Mouse (Mus musculus) liver, adult 2 months (tissue): ENCODE results near the gene Ank. TPM values are rescaled to one million over a fixed set of nuclear protein-coding genes. Genes with fewer than 3 reads are reported as not detected.

Source experiments
- DNase-seq: peaks from one replicate; pipeline ENCODE4 v3.0.0-alpha.2; 2011; ENCODE audit warnings: low read depth, low spot score; ENCODE audit errors: extremely low read depth
- H3K27ac ChIP-seq: fragments of 200-500 bp; replicated peaks from 2 replicates; pipeline ENCODE4 v1.5.1; 2012; ENCODE audit warnings: low read depth, mild to moderate bottlenecking, control low read depth, inconsistent platforms, low read length; ENCODE audit not compliant: insufficient read depth
- H3K27me3 ChIP-seq: fragments of 200-500 bp; 2 replicates; pipeline ENCODE4 v1.6.1; 2012; ENCODE audit warnings: mild to moderate bottlenecking, moderate library complexity, low read length, inconsistent platforms; ENCODE audit not compliant: control insufficient read depth, insufficient read depth
- H3K36me3 ChIP-seq: fragments of 200-500 bp; 2 replicates; pipeline ENCODE4 v1.6.1; 2012; ENCODE audit warnings: low read length, inconsistent platforms; ENCODE audit not compliant: control insufficient read depth, insufficient read depth
- H3K4me1 ChIP-seq: fragments of 200-500 bp; 2 replicates; pipeline ENCODE4 v1.6.1; 2011; ENCODE audit warnings: low read length; ENCODE audit not compliant: control insufficient read depth, insufficient read depth
- H3K4me3 ChIP-seq: fragments of 200-500 bp; 2 replicates; pipeline ENCODE4 v1.5.1; 2011; ENCODE audit warnings: low read depth, mild to moderate bottlenecking, control low read depth, low read length, moderate library complexity; ENCODE audit not compliant: insufficient read depth
- H3K79me2 ChIP-seq: fragments of 200-500 bp; 2 replicates; pipeline ENCODE4 v1.6.1; 2012; ENCODE audit warnings: inconsistent platforms, mild to moderate bottlenecking, low read length, moderate library complexity; ENCODE audit not compliant: control insufficient read depth, insufficient read depth
- H3K9ac ChIP-seq: fragments of 200-500 bp; 2 replicates; pipeline ENCODE4 v1.6.1; 2012; ENCODE audit warnings: low read depth, mild to moderate bottlenecking, control low read depth, inconsistent platforms, low read length
- CTCF ChIP-seq: fragments of 200-500 bp; IDR thresholded peaks from 2 replicates; pipeline ENCODE4 v1.5.1; 2011; ENCODE audit warnings: low read depth, low read length, control low read depth
- POLR2A ChIP-seq: fragments of 200-500 bp; IDR thresholded peaks from 2 replicates; pipeline ENCODE4 v1.6.1; 2011; ENCODE audit warnings: low read length, control low read depth; ENCODE audit not compliant: insufficient read depth; ENCODE audit errors: extremely low read depth
- WGBS: fragments of 180-500 bp; shearing (Covaris S2); methylation state at CpG from one replicate; pipeline ENCODE4 v1.1.7; 2018; 5-methylcytosine and 5-hydroxymethylcytosine counted together
- polyA plus RNA-seq: library from polyadenylated mRNA; depleted of rRNA; stranded (reverse); fragments of >200 nt; gene quantifications from 2 replicates; pipeline ENCODE4 v1.2.3, GENCODE M21; 2012
- total RNA-seq: library from RNA; depleted of rRNA; stranded (reverse); fragments of >200 nt; gene quantifications from 2 replicates; pipeline ENCODE4 v1.2.3, GENCODE M21; 2014

The Ank gene
- total and polyA plus RNA-seq, 2 experiments = 12.3 to 22.6 TPM

DNA sequence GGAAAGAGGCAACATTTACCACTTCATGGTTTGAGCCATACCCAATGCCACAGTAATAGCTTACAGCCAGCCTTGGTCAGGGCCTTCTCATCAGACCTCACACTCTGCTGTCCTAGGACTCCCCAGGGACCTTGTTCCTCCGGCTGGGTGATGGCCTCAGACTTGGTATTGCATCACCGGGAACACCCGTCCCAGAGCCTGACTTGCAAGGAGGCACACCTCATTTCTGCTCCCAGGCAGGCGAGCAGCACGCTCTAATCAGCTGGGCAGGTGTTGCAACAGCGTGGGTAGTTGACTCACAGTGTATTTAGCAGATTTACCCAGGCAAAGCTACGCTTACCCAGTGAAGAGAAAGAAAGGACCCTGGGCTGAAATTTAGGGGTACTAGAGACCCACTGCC is 11.2 kb downstream of the Ank start:
- DNase-seq = peak; percentile 93
- peaks cover 26% of the 10 kb centered on the region; the same call in 1 of the 2 replicates for H3K79me2 ChIP-seq
- H3K4me1 ChIP-seq = peaks cover 13% of the 10 kb centered on the region
- no peaks in the 10 kb centered on the region for H3K36me3 ChIP-seq
- no peak overlapping the region for H3K4me3 ChIP-seq
- H3K9ac ChIP-seq = no peak overlapping the region
- TF ChIP-seq CTCF (no peak), POLR2A (no peak)
- no peaks in the 10 kb centered on the region for H3K27me3 ChIP-seq
- H3K27ac ChIP-seq = peak overlapping the region; percentile 9; the same call in 1 of the 2 replicates
- WGBS = 26% methylated on average over 7 of the region's 7 CpGs

DNA sequence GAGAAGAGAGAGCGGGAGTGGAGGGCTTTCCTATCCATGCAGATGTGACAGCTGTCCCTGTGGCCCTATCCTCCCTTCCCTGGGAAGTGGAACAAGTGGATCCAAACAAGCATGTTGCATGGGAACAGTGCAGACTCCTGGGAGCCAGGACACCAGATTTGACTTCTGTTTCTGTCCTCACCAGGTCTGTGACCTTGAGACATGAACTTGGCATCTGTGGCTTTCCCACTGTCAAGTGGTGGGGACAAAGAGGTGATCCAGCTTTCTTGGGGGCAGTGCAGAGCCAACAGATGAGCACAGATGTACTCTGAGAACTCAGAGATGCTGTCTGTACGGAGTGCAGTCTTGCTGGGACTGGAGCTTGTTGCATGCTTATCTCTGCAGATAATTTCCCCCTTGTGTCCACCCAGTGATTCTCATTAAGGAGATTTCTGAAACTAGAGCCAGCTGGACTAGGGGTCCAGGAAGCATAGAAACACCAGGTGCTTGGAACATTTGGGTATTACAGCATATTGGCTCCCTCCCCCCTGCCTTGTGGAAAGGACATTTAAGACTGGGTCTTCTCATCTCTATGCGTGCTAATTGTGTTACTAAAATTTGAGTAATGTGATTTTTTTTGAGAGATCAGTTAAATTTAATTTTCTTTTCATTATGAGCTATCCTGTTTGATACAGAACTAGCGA is 14.0 kb downstream of the Ank start:
- Histone ChIP-seq H3K79me2 (peaks cover 26% of the 10 kb centered on the region), H3K27me3 (no peaks in the 10 kb centered on the region), H3K27ac (no peak overlapping the region), H3K4me1 (peaks cover 15% of the 10 kb centered on the region), H3K36me3 (no peaks in the 10 kb centered on the region), H3K9ac (no peak overlapping the region), H3K4me3 (no peak overlapping the region)
- TF ChIP-seq POLR2A (no peak), CTCF (no peak)
- no peak for DNase-seq
- 97% methylated on average over 4 of the region's 4 CpGs for WGBS

DNA sequence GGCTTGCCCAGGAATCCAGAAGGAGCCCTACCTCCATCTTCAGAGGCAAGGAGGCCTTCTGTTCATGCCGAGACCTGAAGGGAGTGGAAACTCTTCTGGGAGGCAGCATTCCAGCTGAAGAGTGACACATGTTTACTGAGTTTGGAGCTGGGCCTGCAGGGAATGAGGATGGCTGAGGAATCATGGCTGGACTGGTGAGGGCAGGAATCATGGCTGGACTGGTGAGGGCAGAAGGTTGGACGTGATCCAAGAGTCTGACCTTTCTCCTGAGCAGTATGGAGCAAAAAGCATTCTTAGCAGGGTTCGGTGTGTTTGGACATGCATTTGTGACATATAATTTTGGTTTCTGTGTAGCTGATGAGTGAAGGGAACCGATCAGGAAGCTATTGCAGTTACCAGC is 15.5 kb downstream of the Ank start:
- TF ChIP-seq POLR2A (no peak), CTCF (no peak)
- no peak overlapping the region for H3K27ac ChIP-seq
- no peak for DNase-seq
- H3K36me3 ChIP-seq = no peaks in the 10 kb centered on the region
- H3K9ac ChIP-seq = no peak overlapping the region
- H3K27me3 ChIP-seq = no peaks in the 10 kb centered on the region
- H3K4me3 ChIP-seq = no peak overlapping the region
- peaks cover 27% of the 10 kb centered on the region for H3K4me1 ChIP-seq
- 88% methylated on average over 4 of the region's 4 CpGs for WGBS
- H3K79me2 ChIP-seq = peaks cover 33% of the 10 kb centered on the region

DNA sequence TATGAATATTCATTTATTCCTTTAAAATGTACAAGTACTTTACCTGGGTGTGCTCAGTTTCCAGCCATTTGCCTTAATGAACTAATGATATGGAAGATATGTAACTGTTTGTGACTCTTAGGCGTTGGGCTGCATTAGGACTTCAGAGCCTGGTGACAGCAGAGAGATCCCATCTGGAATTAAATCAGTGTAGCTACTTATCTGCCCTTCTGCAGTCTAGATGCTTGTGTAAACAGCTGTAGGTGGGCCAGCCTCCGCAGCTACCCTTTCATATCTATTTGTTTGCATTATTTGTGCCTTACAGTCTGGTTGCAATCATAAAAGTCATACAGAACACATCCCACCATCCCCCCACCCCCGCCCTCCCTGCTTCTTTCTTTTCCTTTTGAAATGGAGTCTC is 16.7 kb downstream of the Ank start:
- TF ChIP-seq POLR2A = no peak
- no peak for TF ChIP-seq CTCF
- H3K27ac ChIP-seq = no peak overlapping the region
- no peak overlapping the region for H3K9ac ChIP-seq
- H3K36me3 ChIP-seq = no peaks in the 10 kb centered on the region
- no peak overlapping the region for H3K4me3 ChIP-seq
- peaks cover 28% of the 10 kb centered on the region for H3K4me1 ChIP-seq
- WGBS = 92% methylated on average over 3 of the region's 3 CpGs
- no peak for DNase-seq
- peaks cover 35% of the 10 kb centered on the region for H3K79me2 ChIP-seq
- no peaks in the 10 kb centered on the region for H3K27me3 ChIP-seq

DNA sequence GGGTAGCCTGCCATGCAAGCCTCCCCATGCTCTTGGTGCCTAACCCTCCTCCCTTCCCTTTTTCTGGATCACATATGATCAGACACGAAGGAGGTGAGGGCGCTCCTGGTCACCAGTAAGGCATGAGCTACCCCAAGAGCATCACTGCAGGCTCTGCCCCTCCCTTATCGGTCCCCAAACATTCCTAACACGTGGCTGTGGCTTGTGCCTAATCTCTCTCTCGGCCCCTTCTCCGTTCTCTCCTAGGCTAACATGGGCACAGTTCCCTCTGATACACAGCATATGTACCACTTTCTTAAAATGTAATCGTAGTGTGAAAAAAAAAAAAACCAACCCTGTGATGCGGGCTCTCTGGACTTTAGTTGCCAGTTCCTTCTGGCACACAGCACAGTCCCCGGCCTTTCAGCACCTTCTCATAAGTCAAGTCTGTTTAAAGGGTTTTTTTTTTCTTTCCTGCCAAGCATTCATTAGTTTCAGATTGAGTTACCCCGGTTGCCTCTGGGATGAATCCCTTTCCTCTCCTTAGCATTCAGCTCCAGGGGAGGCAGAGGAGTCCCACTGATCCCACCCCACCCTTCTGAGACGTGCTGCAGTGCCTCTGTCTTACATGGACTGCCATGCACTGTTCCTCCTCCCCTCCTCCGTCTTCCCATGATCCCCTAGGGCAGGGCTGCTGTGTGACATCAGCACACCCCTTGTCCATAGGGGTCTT is 19.2 kb downstream of the Ank start:
- 79% methylated on average over 12 of the region's 12 CpGs for WGBS
- H3K27me3 ChIP-seq = no peaks in the 10 kb centered on the region
- no peak overlapping the region for H3K4me3 ChIP-seq
- TF ChIP-seq POLR2A = no peak
- no peak for TF ChIP-seq CTCF
- no peak overlapping the region for H3K27ac ChIP-seq
- peaks cover 27% of the 10 kb centered on the region for H3K79me2 ChIP-seq
- no peak for DNase-seq
- H3K36me3 ChIP-seq = no peaks in the 10 kb centered on the region
- peaks cover 19% of the 10 kb centered on the region for H3K4me1 ChIP-seq
- no peak overlapping the region; the same call in 1 of the 2 replicates for H3K9ac ChIP-seq

DNA sequence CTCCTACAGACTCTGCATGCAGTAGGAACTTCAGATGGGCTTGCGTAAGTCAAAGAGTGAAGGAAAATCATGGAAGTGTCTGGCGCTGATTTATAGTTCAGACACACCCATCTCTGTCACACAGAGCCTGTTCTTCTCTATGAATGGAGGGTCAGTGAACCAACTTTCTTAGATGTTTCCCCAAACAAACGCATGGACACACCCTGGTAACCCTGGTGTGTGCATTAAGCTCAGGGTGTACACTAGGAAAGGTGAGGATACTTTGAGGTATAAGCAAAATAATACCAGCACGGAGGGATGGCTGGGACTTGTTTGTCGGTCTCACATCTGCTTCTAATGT is 19.8 kb downstream of the Ank start:
- Histone ChIP-seq H3K4me1 (peaks cover 19% of the 10 kb centered on the region), H3K9ac (no peak overlapping the region), H3K36me3 (no peaks in the 10 kb centered on the region), H3K4me3 (no peak overlapping the region), H3K27ac (no peak overlapping the region), H3K79me2 (peaks cover 26% of the 10 kb centered on the region), H3K27me3 (no peaks in the 10 kb centered on the region)
- TF ChIP-seq CTCF (no peak), POLR2A (no peak)
- 87% methylated on average over 5 of the region's 5 CpGs for WGBS
- DNase-seq = no peak
